ENCODE assay signal across 8 mouse cellular contexts in the genomic region with DNA sequence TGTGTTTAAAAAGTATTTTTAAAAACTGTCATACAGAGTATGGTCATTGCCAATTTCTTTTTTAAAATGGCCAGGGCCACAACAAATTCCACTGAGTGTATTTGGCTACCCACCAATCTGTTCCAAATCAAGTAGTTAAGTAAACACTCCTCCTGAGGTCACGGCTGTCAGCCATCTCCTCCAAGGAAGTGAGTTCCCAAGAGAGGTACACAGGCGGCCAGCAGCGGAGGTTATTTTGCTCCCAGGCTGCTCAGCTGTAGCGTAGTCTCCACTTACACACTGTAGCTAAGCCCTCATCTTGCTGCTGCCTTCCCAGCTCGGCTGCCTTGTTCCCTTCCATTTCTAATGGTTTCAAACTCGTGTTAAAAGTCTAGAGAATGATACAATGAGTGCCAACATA. TPM values are rescaled to one million over a fixed set of nuclear protein-coding genes. Genes with fewer than 3 reads are reported as not detected.
DNase-seq lines count a peak whose midpoint lies in the region.
"Had no signal": no experiment of that assay in that cellular context is flagged by ENCODE, and none has a peak within 500 bp of the region (broad histone marks: within the 10 kb centered on the region; RNA-seq: fewer than 3 reads in every experiment).

No protein-coding gene starts in this region.

- peak; percentile 30 for DNase-seq in adrenal gland, postnatal 25 days
- DNase-seq in gastrocnemius, postnatal 25 days, result peak; percentile 71
- peak; percentile 39 for DNase-seq in kidney, adult 18-20 months
- peak; percentile 73 for DNase-seq in lung, postnatal 14 days
- DNase-seq in liver, result no peak
- DNase-seq in retina, postnatal 1 day, result no peak
- DNase-seq in layer of hippocampus, adult 9-10 months (ENCODE audit: low spot score), result no peak
- DNase-seq: cerebellum, adult 11-12 months had no signal

RNA-seq across cellular contexts. Expression of a gene that starts 51.5 kb away (rescaled TPM):
- 35.4 and 48.9 TPM in 2 replicates for total RNA-seq in adrenal gland, postnatal 25 days (2021)
- 10 to 100 TPM; 36.0 to 56.6 TPM for total RNA-seq in gastrocnemius, postnatal 25 days (2021)

Comparison
In these comparisons a context has a peak if more than half of its experiments do, and no peak if none do; other contexts are left out.
1. DNase-seq: peak in adrenal gland, postnatal 25 days (single experiment), gastrocnemius, postnatal 25 days (single experiment), kidney, adult 18-20 months (single experiment) and lung, postnatal 14 days (single experiment); none in liver (single experiment), retina, postnatal 1 day (single experiment) and layer of hippocampus, adult 9-10 months (single experiment).